Mouse (Mus musculus) erythroblast, embryonic 14.5 days (primary cell): ENCODE data around the gene Plac1. TPM values are rescaled to one million over a fixed set of nuclear protein-coding genes. Genes with fewer than 3 reads are reported as not detected.
"Not testable (repeated sequence)": the region's sequence is repeated elsewhere in the genome, so short reads cannot be mapped to it uniquely, and the experiment has no call there.

Experiments
- H3K27me3 ChIP-seq: 2 replicates; pipeline ENCODE4 v1.6.1; 2012; ENCODE audit warnings: inconsistent platforms; ENCODE audit not compliant: control insufficient read depth
- H3K36me3 ChIP-seq: 2 replicates; pipeline ENCODE4 v1.6.1; 2012; ENCODE audit warnings: mild to moderate bottlenecking, inconsistent platforms; ENCODE audit not compliant: control insufficient read depth
- H3K4me1 ChIP-seq: 2 replicates; pipeline ENCODE4 v1.6.1; 2012; ENCODE audit warnings: inconsistent platforms; ENCODE audit not compliant: control insufficient read depth
- H3K4me3 ChIP-seq: replicated peaks from 2 replicates; pipeline ENCODE3; 2012; ENCODE audit warnings: moderate library complexity, mild to moderate bottlenecking, inconsistent platforms
- H3K9me3 ChIP-seq: 2 replicates; pipeline ENCODE4 v1.6.1; 2012; ENCODE audit warnings: low read length, inconsistent platforms, mixed read lengths; ENCODE audit not compliant: control insufficient read depth
- GATA1 ChIP-seq: IDR thresholded peaks from 2 replicates; pipeline ENCODE4 v1.6.1; 2012; ENCODE audit warnings: low read length, inconsistent platforms, mixed read lengths
- TAL1 ChIP-seq: IDR thresholded peaks from 3 replicates; pipeline ENCODE4 v1.6.1; 2012; ENCODE audit warnings: low read length, inconsistent platforms, mixed read lengths
- polyA plus RNA-seq: library from polyadenylated mRNA; stranded (reverse); fragments of >175 nt; gene quantifications from 2 replicates; pipeline ENCODE4 v1.2.3, GENCODE M21; 2012

Gene Plac1
- polyA plus RNA-seq, 1 experiment, result not detected

DNA sequence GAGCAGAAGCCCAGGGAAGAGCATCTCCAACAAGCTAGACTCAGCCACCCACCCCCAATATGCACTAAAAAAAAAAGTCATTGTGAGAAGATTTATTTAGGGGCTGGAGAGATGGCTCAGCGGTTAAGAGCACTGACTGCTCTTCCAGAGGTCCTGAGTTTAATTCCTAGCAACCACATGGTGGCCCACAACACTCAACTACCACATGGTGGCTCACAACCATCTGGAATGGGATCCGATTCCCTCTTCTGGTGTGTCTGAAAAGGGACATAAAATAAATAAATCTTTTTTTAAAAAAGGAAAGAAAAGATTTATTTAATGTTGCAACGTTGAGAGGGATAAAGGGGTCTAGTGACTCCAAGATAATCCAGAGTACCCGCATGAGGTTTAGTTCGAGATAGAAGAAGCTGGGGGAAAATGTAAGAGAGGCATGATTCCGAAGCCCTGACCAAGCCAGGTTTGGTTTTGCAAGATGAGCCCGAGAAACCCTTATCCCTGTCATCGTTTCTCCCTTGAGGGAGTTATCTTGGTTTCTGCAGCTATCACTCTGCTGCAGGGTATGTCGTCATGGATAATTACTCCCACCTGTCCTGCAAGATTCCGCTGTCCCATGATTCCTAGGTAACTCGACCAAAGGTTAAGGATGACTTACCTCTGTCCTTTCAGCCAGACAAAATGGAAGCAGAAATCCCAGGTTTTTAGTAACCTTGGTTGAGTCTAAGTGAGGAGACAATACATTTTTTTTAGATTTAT lies 214.3 kb downstream of the Plac1 start:
- Histone ChIP-seq H3K36me3 (peaks cover 24% of the 10 kb centered on the region), H3K27me3 (no peaks in the 10 kb centered on the region), H3K4me1 (peaks cover 2% of the 10 kb centered on the region), H3K9me3 (no peaks in the 10 kb centered on the region), H3K4me3 (no peak overlapping the region)
- TF ChIP-seq GATA1 (no peak), TAL1 (no peak)

GRCm38 (mm10) chrX:53024268-53024667 lies 215.6 kb downstream of the Plac1 start:
- H3K4me1 ChIP-seq, H3K9me3 ChIP-seq, H3K4me3 ChIP-seq, H3K27me3 ChIP-seq: not testable (repeated sequence)
- H3K36me3 ChIP-seq, result peaks cover 34% of the 10 kb centered on the region

DNA sequence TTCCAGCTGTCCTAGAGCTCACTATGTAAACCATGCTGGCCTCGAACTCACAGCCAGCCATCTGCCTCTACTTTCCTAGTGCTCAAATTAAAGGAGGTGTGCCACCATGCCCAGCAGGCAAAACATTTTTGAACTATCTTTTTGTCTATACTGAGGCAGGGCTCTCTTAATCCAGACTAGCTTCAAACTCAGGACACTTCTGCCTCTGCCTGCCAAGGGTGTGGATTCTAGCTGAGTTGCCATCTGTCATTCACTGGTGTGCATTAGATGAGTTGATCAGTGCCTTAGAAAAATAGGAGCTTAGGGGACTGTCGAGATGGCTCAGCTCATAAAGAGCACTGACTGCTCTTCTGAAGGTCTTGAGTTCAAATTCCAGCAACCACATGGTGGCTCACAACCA lies 216.9 kb downstream of the Plac1 start:
- peaks cover 40% of the 10 kb centered on the region for H3K36me3 ChIP-seq
- TF ChIP-seq TAL1 (no peak), GATA1 (no peak)
- no peaks in the 10 kb centered on the region for H3K27me3 ChIP-seq
- H3K9me3 ChIP-seq, result no peaks in the 10 kb centered on the region
- H3K4me1 ChIP-seq, result peaks cover 2% of the 10 kb centered on the region
- no peak overlapping the region for H3K4me3 ChIP-seq

Other genes starting within 250 kb of the Plac1 start
- 0.27 and 0.48 TPM in 2 replicates for gene Fam122b, start 29.7 kb upstream of the Plac1 start, polyA plus RNA-seq
- gene Fam122c, start 33.3 kb upstream of the Plac1 start, polyA plus RNA-seq, result not detected in 2 replicates
- 0.19 and 0.32 TPM in 2 replicates for gene Mospd1, start 130.4 kb upstream of the Plac1 start, polyA plus RNA-seq
- gene Etd, start 194.8 kb upstream of the Plac1 start, polyA plus RNA-seq, result not detected in 2 replicates